Mouse (Mus musculus) cerebellum, postnatal 4 days (tissue): ENCODE data around the gene Cobll1.

Source experiments
- DNase-seq, 2 experiments: peaks; one replicate each; pipeline ENCODE4 v3.0.0; 2022; ENCODE audit warnings: low spot score in 2 of 2, mixed read lengths in 1 of 2

Cobll1 gene

DNA sequence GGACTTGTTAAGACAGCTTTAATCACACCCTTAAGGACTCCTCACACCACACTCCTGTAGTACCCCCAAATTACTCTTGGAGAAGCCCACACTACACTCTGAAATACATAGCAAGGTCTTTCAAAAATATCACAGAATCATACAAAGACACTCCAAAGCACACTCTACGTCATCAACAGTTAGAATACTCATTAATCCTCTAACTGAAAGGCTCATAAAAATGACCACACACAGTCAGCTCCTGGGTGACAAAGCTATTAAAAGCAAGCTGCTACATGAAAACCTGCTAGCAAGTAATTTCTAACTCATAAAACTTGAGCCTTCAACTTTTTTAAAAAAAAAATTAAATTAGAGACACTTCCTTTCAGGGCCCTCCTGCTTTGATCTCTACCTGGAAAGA is 91.8 kb downstream of the Cobll1 start:
- DNase-seq: no peak

- peak in 1 of 2 experiments; percentile 9 for DNase-seq
Observed at GRCm38 (mm10) chr2:65145421-65146117, 93.6 kb downstream of the Cobll1 start.

DNA sequence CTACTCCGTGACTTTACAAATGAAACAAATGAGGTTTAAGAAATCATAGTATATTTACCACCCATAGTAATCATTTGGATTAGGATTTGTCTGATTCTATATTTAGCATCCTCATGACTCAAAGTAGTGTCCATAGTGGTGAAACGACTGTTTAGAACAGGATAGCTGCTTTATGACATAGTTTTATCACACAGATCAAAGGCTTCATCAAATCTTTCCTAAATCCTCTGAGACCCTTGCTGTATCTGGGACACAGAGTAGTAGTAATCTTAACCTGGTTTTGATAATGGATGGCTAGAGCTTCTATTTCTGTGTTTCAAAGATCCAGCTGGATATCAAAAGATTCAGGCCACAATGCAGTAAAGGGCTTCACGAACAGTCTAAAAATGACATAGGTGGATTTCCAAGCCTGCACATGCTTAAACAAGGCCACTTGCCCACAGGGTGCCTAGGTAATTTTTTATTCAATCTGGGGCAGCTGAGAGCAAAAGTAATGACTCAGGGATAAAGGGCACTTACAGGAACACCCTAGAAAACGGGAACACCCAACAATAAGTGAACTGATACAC is 98.0 kb downstream of the Cobll1 start:
- no peak for DNase-seq

GRCm38 (mm10) chr2:65140330-65140922 is 98.8 kb downstream of the Cobll1 start:
- no peak for DNase-seq

DNA sequence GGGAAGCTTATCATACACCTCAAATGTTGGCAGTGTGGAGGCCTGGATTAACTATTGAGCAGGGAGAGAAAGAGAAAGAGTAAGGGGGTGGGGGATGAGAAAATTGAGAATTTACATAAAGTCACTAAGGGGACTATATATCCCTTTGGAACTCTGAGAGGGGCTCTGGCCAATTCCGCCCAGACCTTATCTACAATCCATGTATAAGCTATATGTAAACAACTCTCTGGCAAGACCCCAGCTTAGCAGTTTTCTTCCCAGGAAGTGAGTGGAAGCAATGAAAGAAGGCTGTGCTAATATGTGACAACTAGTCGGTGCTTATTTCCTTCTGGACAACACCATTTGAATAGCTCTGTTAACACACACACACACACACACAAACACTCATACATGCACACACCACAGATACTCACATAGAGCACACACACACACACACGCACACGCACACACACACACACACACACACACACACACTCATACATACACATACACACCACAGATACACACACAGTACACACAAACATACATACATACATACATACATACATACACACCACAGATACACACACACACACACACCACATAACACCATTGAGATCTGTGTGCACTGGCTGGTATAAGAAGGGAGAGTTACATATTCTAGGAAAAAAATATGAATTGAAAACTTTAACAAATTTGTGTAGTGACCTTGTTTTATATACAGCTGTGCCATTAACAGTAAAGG is 99.4 kb downstream of the Cobll1 start:
- no peak for DNase-seq

DNA sequence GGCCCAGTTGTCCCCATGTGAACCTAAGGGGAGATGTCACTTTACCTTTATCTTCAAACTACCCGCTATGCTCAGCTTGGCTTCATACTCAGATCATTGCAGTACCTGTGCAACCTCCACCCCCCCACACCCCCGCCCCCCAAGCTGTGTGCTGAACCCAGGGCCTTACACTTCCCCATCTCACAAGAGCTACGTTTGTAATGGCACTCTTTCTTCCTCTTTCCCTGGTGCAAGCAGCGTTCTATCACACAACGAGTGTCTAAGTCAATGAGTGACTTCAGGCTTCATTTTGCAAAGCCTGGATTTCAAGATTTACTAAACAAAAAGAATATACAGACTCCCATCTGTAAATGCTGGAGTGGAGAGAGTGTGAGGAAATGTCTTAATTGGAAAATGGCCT is 100.2 kb downstream of the Cobll1 start:
- DNase-seq: no peak

DNA sequence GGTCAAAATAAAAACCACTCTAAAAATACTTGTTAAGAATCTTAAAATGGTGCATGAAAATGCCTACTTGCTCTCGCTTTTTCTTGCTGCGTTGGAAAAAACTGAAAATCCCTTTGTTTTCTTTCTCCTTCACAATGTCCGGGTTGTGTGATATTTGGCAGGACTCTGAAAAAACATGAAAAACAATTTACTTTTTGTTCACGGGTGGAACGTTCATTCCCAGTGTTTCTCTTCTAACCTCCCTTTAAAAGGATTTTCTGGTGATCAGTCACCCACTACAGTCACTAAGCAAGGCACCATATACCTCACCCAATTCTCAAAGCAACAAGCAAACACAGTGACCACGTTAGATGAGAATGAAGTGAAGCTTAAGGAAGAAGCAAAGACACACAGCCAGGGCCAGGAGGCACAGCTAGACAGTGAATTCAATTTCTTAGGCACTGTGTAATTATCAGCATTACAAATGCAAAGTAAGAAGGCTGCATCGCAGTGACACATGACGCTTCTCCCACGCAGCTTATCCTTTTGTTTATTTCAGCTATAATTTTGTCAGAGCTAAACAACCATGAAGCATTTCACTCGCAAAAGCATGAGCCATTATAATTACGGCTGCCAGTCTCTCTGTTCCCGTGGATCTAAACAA is 112.9 kb downstream of the Cobll1 start:
- DNase-seq: no peak

GRCm38 (mm10) chr2:65123702-65124101 is 115.5 kb downstream of the Cobll1 start:
- DNase-seq: no peak

- DNase-seq: peak in 1 of 2 experiments; percentile 32
Observed at GRCm38 (mm10) chr2:65121435-65121834, 117.8 kb downstream of the Cobll1 start.

- DNase-seq: no peak
Observed at GRCm38 (mm10) chr2:65121012-65121411, 118.2 kb downstream of the Cobll1 start.

DNA sequence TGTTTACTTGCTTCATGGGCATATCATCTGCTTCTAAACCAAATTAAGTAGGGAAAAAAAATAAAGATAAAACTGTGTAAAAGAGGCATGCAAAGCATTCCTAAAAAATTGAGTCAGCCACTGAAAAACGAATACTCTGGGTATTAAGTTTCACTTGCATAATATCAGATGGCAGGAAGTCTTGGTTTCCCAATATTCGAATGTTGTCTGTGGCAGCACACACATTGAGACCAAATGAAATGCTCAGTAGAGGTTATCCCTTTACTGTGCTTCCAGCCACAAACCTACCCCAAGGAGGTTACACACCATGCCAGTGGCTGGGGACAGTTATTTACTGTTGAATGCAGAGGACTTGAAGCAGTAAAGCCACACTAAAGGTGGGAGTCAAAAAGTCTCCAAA is 119.1 kb downstream of the Cobll1 start:
- no peak for DNase-seq

- no peak for DNase-seq
Observed at GRCm38 (mm10) chr2:65119667-65120066, 119.5 kb downstream of the Cobll1 start.

DNA sequence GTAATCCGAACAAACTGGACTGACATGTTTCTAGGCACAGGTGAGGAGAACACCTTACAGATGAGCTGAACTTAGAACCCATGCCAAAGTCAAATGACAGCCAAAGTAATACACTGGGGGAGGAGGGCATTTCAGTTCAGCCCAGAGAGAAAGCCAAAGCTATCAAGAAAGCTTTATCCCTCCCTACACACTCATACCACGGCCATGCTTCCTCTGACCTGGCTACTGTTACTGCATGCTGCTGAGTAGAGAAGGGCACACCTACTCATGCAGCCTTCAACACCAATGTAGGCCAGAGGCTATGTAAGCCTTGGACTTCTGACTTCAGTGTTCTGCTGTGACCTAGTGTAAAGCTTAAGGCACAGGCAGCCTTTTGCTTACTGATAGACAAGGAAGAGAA is 120.1 kb downstream of the Cobll1 start:
- DNase-seq: no peak

- DNase-seq: no peak
Observed at GRCm38 (mm10) chr2:65117859-65118258, 121.3 kb downstream of the Cobll1 start.

DNA sequence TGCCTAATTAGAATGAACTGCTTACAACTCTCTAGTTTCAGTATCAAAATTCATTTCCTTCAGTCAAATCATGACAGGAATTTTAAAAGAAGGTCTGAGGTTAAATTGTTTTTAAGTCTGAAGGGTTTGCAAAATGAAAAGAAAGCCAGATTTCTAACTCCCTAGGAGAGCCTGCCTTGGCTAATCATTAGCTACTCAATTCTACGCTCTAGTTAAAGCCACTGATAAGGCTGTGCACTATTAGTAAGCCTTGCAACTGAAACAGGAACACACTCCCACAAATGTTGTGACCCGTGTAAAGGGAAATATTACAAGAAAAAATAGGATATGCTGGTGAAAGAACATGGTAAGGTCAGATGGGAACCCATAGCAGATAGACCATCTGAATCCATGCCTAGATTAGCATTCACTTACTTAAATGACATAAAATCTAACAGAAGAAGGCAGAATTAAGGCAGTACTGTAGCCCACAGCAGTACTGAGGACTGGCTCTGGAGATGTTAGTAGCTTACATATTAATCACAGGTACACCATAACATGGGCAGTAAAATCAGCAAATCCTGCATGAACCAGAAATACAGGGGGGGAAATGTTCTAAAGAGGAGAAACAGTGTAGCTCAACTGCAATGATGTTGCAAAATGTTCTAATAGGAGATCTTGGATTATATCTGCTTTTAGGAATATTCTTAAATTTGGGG is 122.6 kb downstream of the Cobll1 start:
- no peak for DNase-seq

GRCm38 (mm10) chr2:65113191-65113590 is 126.0 kb downstream of the Cobll1 start:
- DNase-seq: no peak

- no peak for DNase-seq
Observed at GRCm38 (mm10) chr2:65104569-65104968, 134.6 kb downstream of the Cobll1 start.

- no peak for DNase-seq
Observed at GRCm38 (mm10) chr2:65103801-65104200, 135.4 kb downstream of the Cobll1 start.

DNA sequence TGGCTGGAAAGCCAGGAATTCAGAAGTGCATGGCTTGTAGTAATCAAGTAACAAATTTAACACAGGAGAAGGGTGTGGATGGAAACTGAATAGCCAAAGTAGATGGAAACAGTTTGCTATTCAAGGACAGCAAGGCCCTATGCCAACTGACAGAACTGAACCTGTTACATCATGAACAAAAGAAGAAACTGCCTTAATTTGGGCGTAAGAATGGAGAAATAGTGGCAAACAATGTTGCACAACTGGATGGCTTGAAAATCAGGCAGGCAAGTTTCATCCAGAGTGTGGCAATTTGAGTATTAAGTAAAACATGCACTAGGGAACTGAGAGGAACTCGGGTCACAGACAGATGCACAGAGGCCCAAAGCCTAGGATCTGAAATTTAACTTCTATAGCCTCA is 137.8 kb downstream of the Cobll1 start:
- no peak for DNase-seq

DNA sequence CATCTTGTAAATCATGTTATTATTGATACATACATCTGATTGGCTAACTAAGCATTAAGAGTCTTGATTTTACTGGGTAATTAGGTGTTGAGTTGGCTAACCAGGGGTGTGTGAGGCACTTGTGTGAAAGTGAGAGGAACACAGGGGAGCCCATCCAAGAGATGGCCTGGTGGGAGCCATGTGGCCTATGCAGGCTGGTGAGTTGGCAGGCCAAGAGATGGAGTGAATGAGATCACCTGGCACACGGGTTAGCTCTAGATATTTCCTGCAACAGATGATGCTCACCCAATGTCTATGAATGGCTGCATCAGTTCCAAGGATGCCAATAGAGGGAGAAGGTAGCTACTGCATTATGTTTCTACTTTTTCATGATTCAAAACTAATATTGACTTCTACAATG is 139.2 kb downstream of the Cobll1 start:
- no peak for DNase-seq

- no peak for DNase-seq
Observed at GRCm38 (mm10) chr2:65095571-65095970, 143.6 kb downstream of the Cobll1 start.

DNA sequence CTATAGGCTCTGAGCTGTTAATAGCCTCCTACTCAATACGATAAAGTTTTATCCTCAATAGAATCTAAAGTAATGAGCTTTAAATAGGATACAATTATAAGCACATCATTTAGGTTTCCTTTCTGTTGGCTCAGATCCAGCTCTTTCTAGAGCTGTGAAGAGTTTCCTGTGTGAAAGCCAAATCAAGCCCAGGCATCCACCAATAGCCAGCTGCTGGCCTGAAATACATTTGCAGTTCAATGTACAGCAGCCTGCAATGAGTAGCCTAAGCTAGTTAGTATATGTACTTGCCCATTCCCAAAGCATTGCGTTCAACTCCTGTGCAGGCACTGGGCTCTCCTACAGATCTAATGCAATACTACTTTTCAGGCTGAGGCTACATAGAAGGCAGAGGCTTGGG is 145.2 kb downstream of the Cobll1 start:
- DNase-seq: no peak
